Mouse (Mus musculus): ENCODE data around the gene Nmur2.

Nmur2 gene

DNA sequence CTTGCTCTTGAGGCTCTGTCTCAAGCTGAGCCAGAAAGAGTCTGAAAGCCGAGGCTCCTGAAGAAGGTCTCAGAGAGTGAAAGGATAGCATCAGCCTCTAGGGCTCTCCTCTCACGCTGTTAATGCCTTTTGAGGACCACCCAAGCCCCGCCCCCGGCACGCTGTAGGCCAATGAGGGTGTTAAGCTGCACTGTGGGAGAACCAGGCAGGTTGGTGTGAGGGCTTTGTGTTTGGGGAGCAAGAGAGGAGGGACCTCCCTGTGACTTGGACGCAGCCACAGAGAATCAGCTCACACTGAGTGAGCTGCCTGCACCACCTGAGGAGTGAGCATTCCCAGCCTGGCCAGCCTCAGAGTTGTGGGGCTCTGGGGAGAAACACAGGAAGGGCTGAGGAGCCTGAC is at the start of gene Nmur2:
Nmur2 (minus strand) TSS at position 94 of the 400 bp plus-strand sequence.
- DNase-seq (ENCODE audit: low read depth), result no peak

GRCm38 (mm10) chr11:56089127-56089689 is 48.4 kb upstream of the Nmur2 start:
- no peak for DNase-seq (ENCODE audit: low read depth)

GRCm38 (mm10) chr11:56072131-56072530 is 31.3 kb upstream of the Nmur2 start:
- no peak for DNase-seq (ENCODE audit: low read depth)

DNA sequence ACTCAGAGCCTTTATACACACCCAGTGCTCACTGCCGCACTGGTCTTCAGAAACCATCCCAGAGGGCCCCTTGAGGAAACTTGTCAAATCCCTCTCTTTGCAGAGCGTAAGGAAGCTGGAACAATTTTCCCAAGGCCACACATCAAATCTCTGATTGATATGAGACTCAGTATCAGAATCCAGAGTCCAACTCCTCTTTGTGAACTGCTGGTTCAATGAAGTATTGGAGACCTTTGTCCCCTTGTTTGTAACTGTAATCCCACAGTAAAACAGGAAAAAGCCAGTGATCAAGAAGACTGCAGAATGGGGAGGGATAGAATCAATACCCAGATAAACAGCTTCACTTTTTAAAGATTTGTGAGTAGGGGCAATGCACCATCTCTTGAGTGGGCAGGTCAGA is 28.8 kb upstream of the Nmur2 start:
- DNase-seq (ENCODE audit: low read depth), result no peak

DNA sequence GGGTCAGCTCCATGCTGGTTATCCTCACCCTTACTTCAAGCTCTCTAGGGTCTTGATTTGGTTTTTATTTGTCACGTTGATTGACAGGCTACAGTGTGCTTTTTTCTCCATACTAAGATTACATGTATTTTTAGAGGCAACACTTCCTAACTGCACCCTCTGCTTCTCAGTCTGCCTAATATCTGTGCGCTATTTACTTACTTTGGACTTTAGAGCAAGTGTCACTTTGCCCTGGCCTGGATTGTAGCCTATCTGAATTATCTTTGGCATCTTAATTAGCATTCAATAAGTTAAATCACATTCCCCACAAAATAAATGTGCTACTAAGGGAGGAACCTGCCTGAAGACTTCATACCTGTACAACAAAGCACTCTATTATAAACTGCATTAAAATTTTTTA is 24.3 kb upstream of the Nmur2 start:
- DNase-seq (ENCODE audit: low read depth), result no peak

DNA sequence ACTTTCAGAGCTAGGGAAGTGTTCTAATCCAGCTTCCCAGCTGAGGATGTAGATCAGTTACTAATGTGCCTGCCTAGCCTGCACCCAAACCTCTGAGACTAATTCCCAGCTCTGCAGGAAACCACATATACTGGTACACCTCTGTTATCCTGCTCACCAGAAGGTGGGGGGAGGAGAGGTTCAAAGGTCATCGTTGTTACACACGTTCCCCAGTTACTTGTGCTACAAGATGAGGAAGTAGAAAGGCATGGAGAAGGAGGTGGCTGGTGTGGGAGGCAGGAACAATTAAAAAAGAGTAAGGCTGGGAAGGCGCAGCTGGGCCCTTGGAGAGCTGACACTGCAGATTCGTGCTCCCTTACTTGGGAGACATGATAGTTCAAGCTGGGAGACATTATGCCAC is 23.8 kb upstream of the Nmur2 start:
- no peak for DNase-seq (ENCODE audit: low read depth)

GRCm38 (mm10) chr11:56059236-56059635 is 18.4 kb upstream of the Nmur2 start:
- no peak for DNase-seq (ENCODE audit: low read depth)

DNA sequence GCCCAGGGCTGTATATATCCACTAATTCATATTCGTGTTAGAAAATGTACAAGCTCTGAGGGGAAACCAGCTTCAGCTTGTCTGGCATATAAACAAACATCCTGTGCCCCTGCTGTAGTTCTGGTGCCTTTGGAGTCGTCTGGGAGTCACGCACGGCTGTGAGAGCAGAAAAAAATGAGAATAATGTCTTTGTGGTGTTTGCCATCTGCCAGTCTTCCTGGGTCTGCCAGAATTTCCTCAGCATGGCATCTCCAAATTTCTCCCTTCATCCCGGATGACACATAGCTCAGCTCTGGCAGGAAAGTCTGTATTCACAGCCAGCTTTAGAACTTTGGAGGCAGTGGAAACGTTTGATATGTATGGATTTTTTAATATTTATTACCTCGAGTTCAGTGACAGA is 13.6 kb upstream of the Nmur2 start:
- DNase-seq (ENCODE audit: low read depth), result no peak

DNA sequence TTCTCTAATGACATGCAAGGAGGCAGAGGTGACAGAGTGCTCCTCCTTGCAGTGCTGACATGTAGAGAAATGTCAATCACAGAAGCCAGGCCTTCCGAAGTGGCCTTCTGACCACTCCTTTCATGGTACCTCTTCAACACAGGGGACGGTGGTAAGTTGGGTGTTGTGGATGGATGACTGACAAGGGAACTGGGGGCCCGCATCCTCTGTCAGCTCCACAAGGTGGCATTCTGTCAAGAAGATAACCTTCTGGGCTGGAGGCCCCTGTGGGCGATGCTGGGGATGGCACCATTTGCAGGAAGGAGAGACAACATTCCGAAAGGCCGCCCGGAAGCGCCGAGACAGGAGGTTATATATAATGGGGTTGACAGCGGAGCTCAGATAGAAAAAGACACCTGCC is 14.0 kb downstream of the Nmur2 start:
- no peak for DNase-seq (ENCODE audit: low read depth)

GRCm38 (mm10) chr11:56025746-56026570 is 14.9 kb downstream of the Nmur2 start:
- DNase-seq (ENCODE audit: low read depth), result no peak

GRCm38 (mm10) chr11:56013510-56014057 is 27.2 kb downstream of the Nmur2 start:
- no peak for DNase-seq (ENCODE audit: low read depth)

DNA sequence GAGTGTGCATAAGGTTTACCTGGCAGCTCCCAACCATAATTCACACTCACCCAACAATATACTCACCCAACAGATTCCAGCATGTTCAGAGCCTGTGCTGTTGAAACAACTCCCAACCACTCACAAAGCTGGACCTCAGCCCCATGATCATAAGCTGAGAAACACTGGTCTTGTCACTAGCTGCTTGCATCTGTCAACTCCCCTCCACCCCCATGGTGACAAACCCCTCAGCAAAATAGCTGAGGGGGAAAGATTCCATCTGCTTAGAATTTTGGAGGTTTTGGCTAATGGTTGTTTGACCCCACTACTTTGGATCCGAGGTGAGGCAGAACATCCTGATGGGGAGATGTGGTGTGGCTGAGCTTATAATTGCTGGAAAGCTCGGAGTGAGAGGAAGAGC is 28.4 kb downstream of the Nmur2 start:
- no peak for DNase-seq (ENCODE audit: low read depth)

DNA sequence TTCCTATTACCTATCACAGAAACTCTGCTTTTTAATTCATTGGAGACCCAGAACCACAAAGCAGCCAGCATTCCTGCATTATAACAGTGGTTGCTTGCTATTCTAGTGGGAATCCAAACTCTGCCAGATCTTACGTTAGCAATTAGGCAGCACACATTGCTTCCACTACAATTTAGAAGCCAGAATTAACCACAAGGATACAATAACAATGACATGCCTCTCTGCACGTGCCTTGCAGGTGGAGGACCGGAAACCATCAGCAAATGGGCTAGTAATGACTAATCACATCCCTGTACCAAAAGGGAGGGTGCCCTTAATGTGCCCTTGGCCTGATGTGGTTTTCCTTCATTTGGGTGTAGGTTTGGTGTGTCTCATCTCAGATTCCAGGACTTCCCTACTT is 32.5 kb downstream of the Nmur2 start:
- DNase-seq (ENCODE audit: low read depth), result no peak

DNA sequence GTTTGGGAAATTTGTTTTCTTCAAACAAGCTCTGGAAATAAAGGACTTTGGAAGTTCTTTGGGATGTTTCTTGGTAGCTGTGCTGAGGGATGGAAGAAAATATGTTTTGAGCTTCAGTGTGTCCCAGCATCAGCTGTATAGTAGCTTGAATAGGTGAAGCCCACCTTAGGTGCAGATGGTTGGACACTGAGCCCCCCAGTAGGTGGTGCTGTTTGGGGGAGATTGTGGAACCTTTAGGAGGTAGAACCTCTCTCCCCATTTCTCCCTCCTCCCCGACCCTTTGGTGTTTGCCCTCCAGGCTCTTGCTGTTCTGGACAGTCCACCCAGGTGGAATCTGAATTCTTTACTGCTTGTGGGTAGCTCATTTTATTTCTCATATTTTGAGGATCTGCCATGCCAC is 48.0 kb downstream of the Nmur2 start:
- no peak for DNase-seq (ENCODE audit: low read depth)

- no peak for DNase-seq (ENCODE audit: low read depth)
Measured at GRCm38 (mm10) chr11:55992148-55992547, 48.7 kb downstream of the Nmur2 start.

GRCm38 (mm10) chr11:55991505-55992066 is 49.2 kb downstream of the Nmur2 start:
- peak; percentile 9 for DNase-seq (ENCODE audit: low read depth)

- no peak for DNase-seq (ENCODE audit: low read depth)
Measured at GRCm38 (mm10) chr11:55984643-55985042, 56.2 kb downstream of the Nmur2 start.

DNA sequence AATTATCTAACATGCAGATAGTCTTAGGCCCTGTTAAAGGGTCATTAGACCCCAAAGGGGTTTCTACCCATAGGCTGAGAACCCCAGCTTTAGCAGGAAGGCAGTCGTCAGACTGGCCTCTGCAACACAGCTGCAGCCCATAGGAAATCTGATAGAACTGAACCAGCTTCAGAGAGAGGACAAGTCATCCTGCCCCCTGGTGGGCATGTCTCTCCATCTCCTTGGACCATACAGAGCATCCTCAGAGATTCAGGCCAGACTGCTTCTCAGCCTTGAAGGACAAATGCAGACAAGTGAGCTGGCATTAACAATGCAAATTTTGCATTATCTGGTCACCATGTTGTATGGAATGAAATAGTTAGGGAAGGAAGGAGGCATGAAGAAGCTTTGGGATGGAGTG is 59.2 kb downstream of the Nmur2 start:
- DNase-seq (ENCODE audit: low read depth), result no peak

- DNase-seq (ENCODE audit: low read depth), result no peak
Measured at GRCm38 (mm10) chr11:55978146-55978545, 62.7 kb downstream of the Nmur2 start.
